Mouse (Mus musculus) heart, adult 2 months (tissue): ENCODE data around the gene Acd.

Source experiments
- CTCF ChIP-seq: fragments of 200-600 bp; IDR thresholded peaks from 2 replicates; pipeline ENCODE4 v1.8.1; 2022; ENCODE audit warnings: antibody characterized with exemption, mild to moderate bottlenecking, moderate library complexity
- EP300 ChIP-seq: fragments of 200-500 bp; IDR thresholded peaks from 2 replicates; pipeline ENCODE4 v1.6.1; 2011; ENCODE audit warnings: low read depth, low read length, control low read depth; ENCODE audit not compliant: insufficient read depth
- POLR2A ChIP-seq: fragments of 200-500 bp; IDR thresholded peaks from 2 replicates; pipeline ENCODE4 v1.6.1; 2011; ENCODE audit warnings: mild to moderate bottlenecking, low read depth, low read length, control low read depth; ENCODE audit not compliant: insufficient read depth

DNA sequence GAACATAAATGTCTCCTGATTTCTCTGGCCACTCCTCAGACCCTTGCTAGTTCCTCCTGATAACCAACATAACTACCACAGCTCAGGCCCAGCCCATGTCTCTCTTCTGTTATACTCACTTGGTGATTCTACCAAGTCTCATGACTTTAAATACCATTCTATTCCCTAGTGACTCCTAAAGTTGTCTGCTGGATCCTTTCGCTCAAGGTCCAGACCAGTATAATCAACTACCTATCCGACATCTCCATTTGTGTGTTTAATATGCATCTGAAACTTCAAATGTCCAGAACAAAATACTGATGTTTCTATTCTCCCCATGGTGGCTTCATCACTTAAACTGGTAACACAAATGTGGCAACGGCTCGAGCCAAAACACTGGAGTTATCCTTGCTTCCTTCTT is 42.4 kb upstream of the Acd start:
- no peak for TF ChIP-seq EP300
- TF ChIP-seq POLR2A = no peak
- TF ChIP-seq CTCF = no peak
